Mouse (Mus musculus): ENCODE results near the gene Fig4. TPM values are rescaled to one million over a fixed set of nuclear protein-coding genes. Genes with fewer than 3 reads are reported as not detected.

The Fig4 gene
- polyA plus RNA-seq, 1 experiment from 2014 or later: 57.2 TPM

DNA sequence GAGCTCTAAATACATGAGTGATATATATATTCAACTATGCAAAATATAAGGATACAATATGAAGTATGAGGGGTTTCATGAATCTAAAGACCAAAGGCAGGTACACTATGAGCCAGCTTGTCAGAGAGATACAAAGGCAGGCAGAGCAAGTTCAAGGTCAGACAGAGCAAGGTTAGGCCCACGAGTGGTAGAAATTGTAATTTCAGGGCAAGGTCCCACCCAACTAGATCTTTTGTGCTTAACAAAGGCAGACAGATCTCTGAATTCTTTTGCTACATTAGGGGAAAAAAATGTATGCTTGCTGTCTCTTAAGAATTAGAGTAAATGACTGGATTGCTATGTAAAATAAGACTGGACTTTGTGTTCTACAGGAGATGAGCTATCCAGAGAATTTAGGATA is 2.9 kb downstream of the Fig4 start:
- H3K9ac ChIP-seq (ENCODE audit: low read length): no peak overlapping the region
- H3K4me3 ChIP-seq (ENCODE audit: control insufficient read depth in 1 of 2, insufficient read depth in 1 of 2, low read depth in 1 of 2, low read length in 2 of 2): no peak overlapping the region

DNA sequence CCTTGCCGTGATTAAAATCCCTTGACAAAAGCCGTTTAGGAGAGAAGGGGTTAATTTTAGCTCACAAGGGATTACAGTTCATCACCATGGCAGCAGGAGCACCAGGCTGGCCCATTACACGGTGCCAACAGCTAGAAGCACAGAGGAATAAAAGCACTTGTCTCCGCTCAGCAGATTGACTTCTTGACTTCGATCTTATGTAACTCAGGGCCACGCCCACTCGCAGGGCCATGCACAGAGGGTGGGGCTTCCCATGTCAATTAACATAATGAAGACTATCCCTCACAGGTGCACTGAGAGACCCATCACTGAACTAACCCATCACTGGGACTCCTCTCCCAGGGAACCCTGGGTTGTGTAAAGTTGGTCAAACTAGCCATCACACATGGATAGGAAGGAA is 7.9 kb downstream of the Fig4 start:
- H3K27me3 ChIP-seq (ENCODE audit: control insufficient read depth, insufficient read depth, low read length): no peaks in the 10 kb centered on the region

More for the DNA sequence above, 2.9 kb downstream of the Fig4 start:
- WGBS: 42% methylated on average over 1 of the region's 1 CpGs
- ATAC-seq (ENCODE audit: insufficient number of reproducible peaks, insufficient read depth, low FRiP score, low read depth): no peak
- Histone ChIP-seq H3K9me3 (ENCODE audit: control insufficient read depth, low read length) (no peaks in the 10 kb centered on the region), H3K36me3 (ENCODE audit: control insufficient read depth, insufficient read depth, low read length) (no peaks in the 10 kb centered on the region), H3K4me2 (ENCODE audit: low read length) (no peak overlapping the region), H3K27ac (replicated peaks in 1 of 2; ENCODE audit: control insufficient read depth in 1 of 2, insufficient read depth in 1 of 2, low read depth in 2 of 2, low read length in 2 of 2) (0 out of 4 replicates have a peak overlapping the region, but pooled peaks of 1 of the 2 experiments have one; percentile 2), H3K27me3 (ENCODE audit: control insufficient read depth, insufficient read depth, low read length) (no peaks in the 10 kb centered on the region), H3K4me1 (ENCODE audit: control insufficient read depth in 2 of 2, insufficient read depth in 2 of 2, low read length in 2 of 2) (peaks cover 1 to 16% of the 10 kb centered on the region in 2 experiments)

DNA sequence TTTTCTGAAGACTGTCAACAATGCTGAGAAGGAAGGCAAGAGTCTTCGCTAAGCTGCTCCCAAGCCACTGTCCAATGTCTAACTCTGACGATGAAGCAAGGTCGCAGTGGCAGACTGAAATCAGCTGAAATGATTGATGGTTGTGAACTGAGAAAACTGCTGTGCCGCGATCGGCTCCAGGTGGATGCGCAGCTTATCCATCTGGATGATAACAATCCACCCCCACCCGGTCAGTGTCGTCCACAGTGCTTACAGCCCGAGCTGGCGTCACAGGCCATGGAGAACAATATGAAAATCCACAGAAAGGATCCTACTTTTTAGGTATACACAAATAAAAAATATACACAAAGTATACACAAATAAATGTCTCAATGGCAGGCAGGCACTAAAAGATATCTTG is 8.3 kb downstream of the Fig4 start:
- 51% methylated on average over 11 of the region's 11 CpGs for WGBS
- H3K4me1 ChIP-seq (ENCODE audit: control insufficient read depth in 2 of 2, insufficient read depth in 2 of 2, low read length in 2 of 2): peaks cover 21 to 31% of the 10 kb centered on the region in 2 experiments
- H3K4me3 ChIP-seq (ENCODE audit: control insufficient read depth in 1 of 2, insufficient read depth in 1 of 2, low read depth in 1 of 2, low read length in 2 of 2): no peak overlapping the region
- H3K36me3 ChIP-seq (ENCODE audit: control insufficient read depth, insufficient read depth, low read length): no peaks in the 10 kb centered on the region
- H3K27me3 ChIP-seq (ENCODE audit: control insufficient read depth, insufficient read depth, low read length): no peaks in the 10 kb centered on the region
- no peaks in the 10 kb centered on the region for H3K9me3 ChIP-seq (ENCODE audit: control insufficient read depth, low read length)
- peak overlapping the region; percentile 30 for H3K4me2 ChIP-seq (ENCODE audit: low read length)
- no peak for ATAC-seq (ENCODE audit: insufficient number of reproducible peaks, insufficient read depth, low FRiP score, low read depth)
- H3K27ac ChIP-seq (replicated peaks in 1 of 2; ENCODE audit: control insufficient read depth in 1 of 2, insufficient read depth in 1 of 2, low read depth in 2 of 2, low read length in 2 of 2): peak overlapping the region; percentile 8 to 98
- no peak overlapping the region for H3K9ac ChIP-seq (ENCODE audit: low read length)

More for the DNA sequence above, 7.9 kb downstream of the Fig4 start:
- no peak for ATAC-seq (ENCODE audit: insufficient number of reproducible peaks, insufficient read depth, low FRiP score, low read depth)
- no peak overlapping the region for H3K9ac ChIP-seq (ENCODE audit: low read length)
- peak overlapping the region; percentile 30 for H3K4me2 ChIP-seq (ENCODE audit: low read length)
- H3K36me3 ChIP-seq (ENCODE audit: control insufficient read depth, insufficient read depth, low read length): no peaks in the 10 kb centered on the region
- H3K27ac ChIP-seq (replicated peaks in 1 of 2; ENCODE audit: control insufficient read depth in 1 of 2, insufficient read depth in 1 of 2, low read depth in 2 of 2, low read length in 2 of 2): peak overlapping the region in 1 of 2 experiments; percentile 98; a peak in 2 of 4 replicates
- WGBS: 28% methylated on average over 7 of the region's 7 CpGs
- no peaks in the 10 kb centered on the region for H3K9me3 ChIP-seq (ENCODE audit: control insufficient read depth, low read length)
- no peak overlapping the region for H3K4me3 ChIP-seq (ENCODE audit: control insufficient read depth in 1 of 2, insufficient read depth in 1 of 2, low read depth in 1 of 2, low read length in 2 of 2)
- H3K4me1 ChIP-seq (ENCODE audit: control insufficient read depth in 2 of 2, insufficient read depth in 2 of 2, low read length in 2 of 2): peaks cover 21 to 32% of the 10 kb centered on the region in 2 experiments

DNA sequence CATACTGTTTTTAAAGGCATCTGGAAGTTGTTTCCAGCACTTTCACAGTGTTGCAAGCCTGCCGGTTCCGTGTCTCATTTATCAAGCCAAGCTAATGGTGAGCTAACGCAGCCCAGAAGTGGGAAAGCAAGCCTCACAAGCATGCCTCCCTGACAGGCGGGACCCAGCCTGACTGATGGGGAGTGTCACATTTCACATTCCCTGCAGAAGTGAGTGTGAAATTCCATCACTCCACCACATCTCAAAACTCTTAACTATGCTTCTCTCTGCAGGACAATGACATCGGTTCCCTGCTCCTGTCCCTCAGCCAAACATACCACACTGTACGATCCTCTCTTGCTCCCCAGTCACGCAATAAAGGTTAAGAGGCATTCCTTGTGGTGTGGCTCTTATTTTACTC is 10.0 kb downstream of the Fig4 start:
- Histone ChIP-seq H3K27me3 (ENCODE audit: control insufficient read depth, insufficient read depth, low read length) (no peaks in the 10 kb centered on the region), H3K27ac (replicated peaks in 1 of 2; ENCODE audit: control insufficient read depth in 1 of 2, insufficient read depth in 1 of 2, low read depth in 2 of 2, low read length in 2 of 2) (peak overlapping the region; percentile 79 to 98), H3K36me3 (ENCODE audit: control insufficient read depth, insufficient read depth, low read length) (no peaks in the 10 kb centered on the region), H3K4me2 (ENCODE audit: low read length) (peak overlapping the region; percentile 63), H3K9me3 (ENCODE audit: control insufficient read depth, low read length) (no peaks in the 10 kb centered on the region), H3K4me1 (ENCODE audit: control insufficient read depth in 2 of 2, insufficient read depth in 2 of 2, low read length in 2 of 2) (peaks cover 23 to 39% of the 10 kb centered on the region in 2 experiments), H3K9ac (ENCODE audit: low read length) (peak overlapping the region; percentile 61), H3K4me3 (ENCODE audit: control insufficient read depth in 1 of 2, insufficient read depth in 1 of 2, low read depth in 1 of 2, low read length in 2 of 2) (peak overlapping the region in 1 of 2 experiments; percentile 22; a peak in 2 of 4 replicates)
- peak; percentile 86 for ATAC-seq (ENCODE audit: insufficient number of reproducible peaks, insufficient read depth, low FRiP score, low read depth)
- WGBS: 2% methylated on average over 7 of the region's 7 CpGs

DNA sequence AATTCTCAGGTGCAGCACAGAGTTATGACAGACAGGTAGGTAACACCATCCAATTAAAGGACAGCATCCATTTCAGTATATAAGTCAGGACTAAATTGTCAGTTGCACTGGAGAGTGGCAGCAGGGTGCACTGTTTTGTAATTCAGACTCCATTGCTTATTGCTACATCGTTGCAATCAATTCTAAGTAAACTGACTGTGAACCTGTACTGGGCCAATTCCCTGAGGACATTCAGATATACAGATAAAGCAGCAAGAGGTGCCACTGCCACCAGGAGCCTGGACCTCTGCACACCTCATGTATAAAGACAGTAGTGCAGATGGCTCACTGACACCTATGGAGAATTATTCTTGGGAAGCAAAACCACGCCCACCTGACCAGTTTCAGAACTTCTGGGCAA is 12.0 kb downstream of the Fig4 start:
- Histone ChIP-seq H3K9me3 (ENCODE audit: control insufficient read depth, low read length) (no peaks in the 10 kb centered on the region), H3K36me3 (ENCODE audit: control insufficient read depth, insufficient read depth, low read length) (no peaks in the 10 kb centered on the region), H3K4me2 (ENCODE audit: low read length) (no peak overlapping the region), H3K9ac (ENCODE audit: low read length) (no peak overlapping the region), H3K27ac (replicated peaks in 1 of 2; ENCODE audit: control insufficient read depth in 1 of 2, insufficient read depth in 1 of 2, low read depth in 2 of 2, low read length in 2 of 2) (no peak overlapping the region), H3K27me3 (ENCODE audit: control insufficient read depth, insufficient read depth, low read length) (no peaks in the 10 kb centered on the region), H3K4me1 (ENCODE audit: control insufficient read depth in 2 of 2, insufficient read depth in 2 of 2, low read length in 2 of 2) (peaks cover 23 to 39% of the 10 kb centered on the region in 2 experiments), H3K4me3 (ENCODE audit: control insufficient read depth in 1 of 2, insufficient read depth in 1 of 2, low read depth in 1 of 2, low read length in 2 of 2) (no peak overlapping the region)
- WGBS: 83% methylated on average over 2 of the region's 2 CpGs
- no peak for ATAC-seq (ENCODE audit: insufficient number of reproducible peaks, insufficient read depth, low FRiP score, low read depth)

DNA sequence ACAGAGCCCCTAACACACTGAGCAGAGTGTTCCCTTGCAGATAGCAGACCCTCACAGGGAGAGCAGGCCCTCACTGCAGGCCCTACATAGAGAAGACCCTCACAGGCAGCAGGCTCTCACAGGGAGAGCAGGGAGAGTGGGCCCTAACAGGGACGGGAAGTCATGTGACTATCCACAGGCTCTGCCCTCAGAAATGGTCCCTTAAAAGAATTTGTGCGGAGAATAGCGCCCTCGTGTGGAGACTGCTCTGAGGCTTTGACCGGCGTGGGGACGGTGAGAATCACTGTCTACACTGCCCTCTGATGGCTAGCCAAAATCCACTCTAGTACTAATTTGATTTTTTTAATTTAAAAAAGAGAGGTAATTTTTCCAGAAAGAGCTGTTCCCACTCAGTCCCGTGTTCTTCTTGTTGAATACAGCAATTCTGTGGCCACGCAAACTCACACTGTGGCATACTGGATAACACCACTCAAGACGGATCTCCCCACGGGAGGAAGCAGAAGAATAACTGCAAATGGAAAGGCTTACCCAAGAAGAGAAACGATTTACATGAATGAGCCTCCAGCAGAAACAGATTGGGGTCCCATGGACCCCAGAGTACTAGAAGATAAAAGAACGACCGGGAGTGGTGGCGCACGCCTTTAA is 14.2 kb downstream of the Fig4 start:
- no peak overlapping the region for H3K4me3 ChIP-seq (ENCODE audit: control insufficient read depth in 1 of 2, insufficient read depth in 1 of 2, low read depth in 1 of 2, low read length in 2 of 2)
- ATAC-seq (ENCODE audit: insufficient number of reproducible peaks, insufficient read depth, low FRiP score, low read depth): 0 out of 2 replicates have a peak, but pooled peaks have one; percentile 54
- peak overlapping the region; percentile 44; the same call in 1 of the 2 replicates for H3K9ac ChIP-seq (ENCODE audit: low read length)
- H3K27me3 ChIP-seq (ENCODE audit: control insufficient read depth, insufficient read depth, low read length): no peaks in the 10 kb centered on the region
- no peaks in the 10 kb centered on the region for H3K9me3 ChIP-seq (ENCODE audit: control insufficient read depth, low read length)
- H3K27ac ChIP-seq (replicated peaks in 1 of 2; ENCODE audit: control insufficient read depth in 1 of 2, insufficient read depth in 1 of 2, low read depth in 2 of 2, low read length in 2 of 2): 0 out of 4 replicates have a peak overlapping the region, but pooled peaks of 1 of the 2 experiments have one; percentile 16
- peak overlapping the region; percentile 34 for H3K4me2 ChIP-seq (ENCODE audit: low read length)
- H3K36me3 ChIP-seq (ENCODE audit: control insufficient read depth, insufficient read depth, low read length): peaks cover 14% of the 10 kb centered on the region
- H3K4me1 ChIP-seq (ENCODE audit: control insufficient read depth in 2 of 2, insufficient read depth in 2 of 2, low read length in 2 of 2): peaks cover 11 to 24% of the 10 kb centered on the region in 2 experiments
- WGBS: 34% methylated on average over 16 of the region's 16 CpGs

DNA sequence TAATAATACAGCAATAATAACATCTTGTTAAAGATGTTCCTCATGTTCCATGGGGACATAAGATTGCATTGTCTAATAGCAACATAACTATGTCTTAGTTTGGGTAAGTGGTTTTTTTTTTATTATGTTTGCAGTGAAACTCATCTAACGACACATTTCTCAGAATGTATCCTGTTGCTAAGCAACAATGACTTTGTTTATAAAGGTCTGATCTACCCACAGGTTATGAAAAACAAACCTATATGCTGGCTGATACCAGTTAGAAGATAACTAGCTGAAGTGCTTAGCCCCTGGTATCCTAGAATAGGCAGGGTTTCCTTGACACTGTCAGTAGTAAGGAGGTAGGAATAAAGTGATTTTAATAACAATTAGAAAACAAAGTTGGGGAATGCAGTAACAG is 15.0 kb downstream of the Fig4 start:
- 57% methylated on average over 1 of the region's 1 CpGs for WGBS
- no peak overlapping the region for H3K4me2 ChIP-seq (ENCODE audit: low read length)
- H3K9me3 ChIP-seq (ENCODE audit: control insufficient read depth, low read length): no peaks in the 10 kb centered on the region
- ATAC-seq (ENCODE audit: insufficient number of reproducible peaks, insufficient read depth, low FRiP score, low read depth): no peak
- peaks cover 22% of the 10 kb centered on the region for H3K36me3 ChIP-seq (ENCODE audit: control insufficient read depth, insufficient read depth, low read length)
- H3K4me1 ChIP-seq (ENCODE audit: control insufficient read depth in 2 of 2, insufficient read depth in 2 of 2, low read length in 2 of 2): peaks cover 8 to 17% of the 10 kb centered on the region in 2 experiments
- no peak overlapping the region for H3K9ac ChIP-seq (ENCODE audit: low read length)
- H3K4me3 ChIP-seq (ENCODE audit: control insufficient read depth in 1 of 2, insufficient read depth in 1 of 2, low read depth in 1 of 2, low read length in 2 of 2): no peak overlapping the region
- H3K27ac ChIP-seq (replicated peaks in 1 of 2; ENCODE audit: control insufficient read depth in 1 of 2, insufficient read depth in 1 of 2, low read depth in 2 of 2, low read length in 2 of 2): no peak overlapping the region
- no peaks in the 10 kb centered on the region for H3K27me3 ChIP-seq (ENCODE audit: control insufficient read depth, insufficient read depth, low read length)

Data from heart, embryonic 14.5 days (tissue).